Mouse (Mus musculus) forebrain, embryonic 12.5 days (tissue): ENCODE data around the gene Maneal. TPM values are rescaled to one million over a fixed set of nuclear protein-coding genes. Genes with fewer than 3 reads are reported as not detected.

Experiments
- ATAC-seq: fragments of 200-750 bp; cut with Nextera tagmentation; 2 replicates; pipeline ENCODE4 v1.8.0; 2017; ENCODE audit warnings: moderate TSS enrichment; ENCODE audit not compliant: low FRiP score
- H3K27ac ChIP-seq: fragments of 300-500 bp; sonication (generic); 2 replicates; pipeline ENCODE4 v1.5.1; 2016; ENCODE audit warnings: mild to moderate bottlenecking
- H3K27me3 ChIP-seq: fragments of 300-500 bp; sonication (generic); 2 replicates; pipeline ENCODE4 v1.6.1; 2016; ENCODE audit warnings: mild to moderate bottlenecking
- H3K36me3 ChIP-seq: fragments of 300-500 bp; sonication (generic); replicated peaks from 2 replicates; pipeline ENCODE4 v1.6.1; 2016; ENCODE audit warnings: mild to moderate bottlenecking
- H3K4me1 ChIP-seq: fragments of 300-500 bp; sonication (generic); 2 replicates; pipeline ENCODE4 v1.6.1; 2016
- H3K4me2 ChIP-seq: fragments of 300-500 bp; sonication (generic); 2 replicates; pipeline ENCODE4 v1.6.1; 2016; ENCODE audit warnings: mild to moderate bottlenecking, moderate library complexity
- H3K4me3 ChIP-seq: fragments of 300-500 bp; sonication (generic); replicated peaks from 2 replicates; pipeline ENCODE4 v1.5.1; 2016; ENCODE audit warnings: mild to moderate bottlenecking
- H3K9ac ChIP-seq: fragments of 300-500 bp; sonication (generic); 2 replicates; pipeline ENCODE4 v1.6.1; 2016; ENCODE audit warnings: mild to moderate bottlenecking
- H3K9me3 ChIP-seq: fragments of 300-500 bp; sonication (generic); 2 replicates; pipeline ENCODE4 v1.6.1; 2016
- WGBS: fragments of 180-500 bp; shearing (Covaris S2); methylation state at CpG from one replicate; pipeline ENCODE4 v1.1.7; 2016; 5-methylcytosine and 5-hydroxymethylcytosine counted together
- polyA plus RNA-seq: library from polyadenylated mRNA; unstranded; fragments of >200 nt; fragmentation: Nextera tagmentation; extraction: Ambion mirVana; gene quantifications from 2 replicates; pipeline ENCODE4 v1.2.1, GENCODE M21; 2016

The Maneal gene
- 5.6 and 9.7 TPM in 2 replicates for polyA plus RNA-seq

DNA sequence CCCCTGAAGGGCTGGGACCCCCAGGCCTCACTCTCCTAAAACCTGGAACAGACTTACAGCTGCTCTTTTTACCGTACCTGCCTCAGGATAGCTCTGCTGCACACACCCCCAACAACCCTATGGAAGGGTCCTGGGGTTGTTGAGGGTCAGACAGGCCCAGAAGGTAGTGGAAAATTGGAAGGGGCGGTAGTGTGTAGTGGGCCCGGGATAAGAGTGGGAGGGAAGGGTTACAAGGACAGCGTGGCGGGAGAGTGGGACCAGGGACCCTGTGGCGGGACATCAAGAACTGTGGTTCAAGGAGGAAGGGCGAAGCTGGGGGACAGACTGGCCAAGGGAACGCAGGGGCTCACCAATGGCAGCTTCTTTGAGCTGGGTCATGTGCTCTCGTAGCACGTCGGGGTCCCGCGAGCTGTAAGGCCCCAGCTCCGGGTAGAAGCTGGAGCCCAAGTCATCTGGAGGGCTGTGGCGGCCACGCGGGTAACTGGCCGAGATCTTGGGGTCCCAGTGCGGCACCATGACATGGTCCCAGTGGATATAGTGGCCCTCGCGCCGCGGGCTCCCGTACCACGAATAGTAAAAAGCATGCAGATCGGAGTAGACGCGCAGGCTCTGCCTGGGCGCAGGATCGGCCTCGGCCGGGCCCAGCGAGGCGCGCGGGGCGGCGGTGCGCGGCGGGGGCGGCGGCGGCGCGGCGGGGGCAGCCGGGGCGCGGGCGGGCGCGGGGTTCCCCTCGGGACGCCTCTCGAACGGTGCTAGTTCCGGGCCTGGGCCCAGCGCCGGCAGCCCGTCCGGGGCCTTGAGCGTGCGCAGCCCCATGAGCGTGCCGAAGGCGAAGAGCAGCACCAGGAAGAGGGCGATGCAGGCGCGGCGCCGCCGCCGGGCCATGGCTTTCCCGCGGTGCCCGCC, at the start of gene Maneal:
Gene Maneal, minus strand, starts transcription at position 889 of the 906 bp plus-strand sequence.
- H3K4me3 ChIP-seq = peak within 1 kb of the TSS; percentile 75
- H3K27me3 ChIP-seq = 0 out of 2 replicates have a peak, but pooled peaks cover 8% of the 10 kb centered on the region
- 3% methylated on average over 44 of the region's 77 CpGs for WGBS
- peak within 1 kb of the TSS; percentile 73 for H3K9ac ChIP-seq
- peaks cover 23% of the 10 kb centered on the region for H3K36me3 ChIP-seq
- no peaks in the 10 kb centered on the region for H3K9me3 ChIP-seq
- H3K27ac ChIP-seq = peak within 1 kb of the TSS; percentile 69
- H3K4me2 ChIP-seq = peak within 1 kb of the TSS; percentile 80
- peak; percentile 43 for ATAC-seq
- H3K4me1 ChIP-seq = peaks cover 25% of the 10 kb centered on the region

DNA sequence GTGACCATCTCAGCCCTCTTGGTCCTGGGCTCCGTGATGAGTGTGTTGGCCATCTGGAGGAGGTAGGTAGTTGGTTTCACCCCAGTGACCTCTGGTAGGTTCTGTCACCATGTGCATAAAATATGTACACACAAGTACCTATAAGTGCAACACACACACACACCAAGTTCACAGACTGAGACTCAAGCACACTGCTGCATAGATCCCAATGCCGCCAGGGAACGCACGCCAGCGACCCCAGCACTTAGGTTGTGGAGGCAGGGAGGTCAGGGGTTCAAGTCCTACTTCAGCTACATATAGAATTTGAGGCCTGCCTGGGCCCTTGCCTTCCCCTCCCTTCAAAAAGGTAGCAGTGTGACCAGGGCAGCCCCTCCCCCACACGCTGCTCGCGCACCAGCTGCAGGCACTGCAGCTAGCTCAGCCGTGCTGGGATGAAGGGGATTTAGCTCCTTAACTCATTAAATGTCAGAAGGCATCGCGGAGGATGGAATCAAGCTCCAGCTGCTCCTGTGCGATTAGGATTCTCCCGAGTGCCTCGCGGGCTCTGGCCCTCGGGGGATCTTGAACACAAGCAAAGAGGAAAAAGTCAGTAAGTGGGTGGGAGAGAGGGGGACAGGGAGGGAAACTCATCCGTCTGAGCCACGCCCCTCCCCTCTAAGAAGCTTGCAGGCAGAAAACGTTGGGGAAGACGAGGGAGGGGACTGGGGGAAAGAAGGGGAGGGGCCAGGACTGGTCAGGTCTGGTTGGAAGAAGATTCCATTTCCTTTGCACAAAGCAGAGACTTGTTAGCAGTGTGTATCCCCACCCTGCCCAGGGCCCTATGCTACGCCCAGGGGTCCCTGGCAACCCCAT, 44.2 kb upstream of the Maneal start:
- ATAC-seq = peak; percentile 83
- 2% methylated on average over 21 of the region's 21 CpGs for WGBS
- Histone ChIP-seq H3K9ac (peak overlapping the region; percentile 42), H3K27me3 (peaks cover 5% of the 10 kb centered on the region; the same call in 1 of the 2 replicates), H3K27ac (peak overlapping the region; percentile 92), H3K36me3 (no peaks in the 10 kb centered on the region), H3K4me2 (peak overlapping the region; percentile 54), H3K4me1 (peaks cover 25% of the 10 kb centered on the region), H3K9me3 (no peaks in the 10 kb centered on the region), H3K4me3 (peak overlapping the region; percentile 28)

DNA sequence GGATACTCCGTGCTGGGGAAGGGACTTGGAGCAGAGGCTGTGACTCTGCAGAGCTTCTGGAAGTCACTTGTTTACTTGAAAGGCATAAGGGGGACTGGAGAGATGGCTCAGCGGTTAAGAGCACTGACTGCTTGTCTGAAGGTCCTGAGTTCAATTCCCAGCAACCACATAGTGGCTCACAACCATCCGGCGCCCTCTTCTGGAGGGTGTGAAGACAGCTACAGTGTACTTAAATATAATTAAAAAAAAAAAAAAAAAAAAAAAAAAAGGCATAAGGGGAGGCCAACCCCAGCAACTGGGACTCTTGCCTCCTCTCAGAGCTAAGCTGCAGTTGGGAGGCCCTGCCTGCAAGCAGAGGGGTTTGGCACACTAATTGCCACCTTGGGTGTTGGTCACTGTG, 43.4 kb upstream of the Maneal start:
- Histone ChIP-seq H3K27me3 (peaks cover 5% of the 10 kb centered on the region; the same call in 1 of the 2 replicates), H3K36me3 (no peaks in the 10 kb centered on the region), H3K4me2 (no peak overlapping the region), H3K4me1 (peaks cover 25% of the 10 kb centered on the region), H3K9ac (no peak overlapping the region), H3K9me3 (no peaks in the 10 kb centered on the region), H3K27ac (peak overlapping the region; percentile 92), H3K4me3 (no peak overlapping the region)
- 64% methylated on average over 4 of the region's 4 CpGs for WGBS
- ATAC-seq = no peak

DNA sequence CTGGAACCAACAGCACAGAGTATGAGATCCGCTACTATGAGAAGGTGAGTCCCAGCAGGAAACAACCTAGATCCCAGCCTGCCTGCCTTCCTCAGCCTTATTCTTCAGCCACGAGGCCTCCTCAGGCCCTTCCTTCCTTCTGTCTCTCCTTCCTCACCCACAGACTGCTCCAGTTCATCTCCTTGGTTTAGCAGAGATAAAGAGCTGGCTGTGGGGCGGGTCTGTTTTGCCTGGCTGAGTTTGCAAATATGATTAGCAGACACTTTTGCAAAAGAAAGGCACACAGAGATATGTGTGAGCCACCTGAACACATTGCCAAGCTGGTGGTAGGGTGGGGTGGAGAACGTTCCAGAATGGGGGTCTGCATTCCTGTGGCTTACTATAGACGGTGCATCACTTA, 37.9 kb upstream of the Maneal start:
- 64% methylated on average over 5 of the region's 5 CpGs for WGBS
- no peaks in the 10 kb centered on the region for H3K36me3 ChIP-seq
- no peak overlapping the region for H3K4me3 ChIP-seq
- H3K9ac ChIP-seq = no peak overlapping the region
- H3K27ac ChIP-seq = no peak overlapping the region
- no peak for ATAC-seq
- no peaks in the 10 kb centered on the region for H3K9me3 ChIP-seq
- H3K4me2 ChIP-seq = no peak overlapping the region
- H3K4me1 ChIP-seq = peaks cover 37% of the 10 kb centered on the region
- H3K27me3 ChIP-seq = peaks cover 43% of the 10 kb centered on the region

DNA sequence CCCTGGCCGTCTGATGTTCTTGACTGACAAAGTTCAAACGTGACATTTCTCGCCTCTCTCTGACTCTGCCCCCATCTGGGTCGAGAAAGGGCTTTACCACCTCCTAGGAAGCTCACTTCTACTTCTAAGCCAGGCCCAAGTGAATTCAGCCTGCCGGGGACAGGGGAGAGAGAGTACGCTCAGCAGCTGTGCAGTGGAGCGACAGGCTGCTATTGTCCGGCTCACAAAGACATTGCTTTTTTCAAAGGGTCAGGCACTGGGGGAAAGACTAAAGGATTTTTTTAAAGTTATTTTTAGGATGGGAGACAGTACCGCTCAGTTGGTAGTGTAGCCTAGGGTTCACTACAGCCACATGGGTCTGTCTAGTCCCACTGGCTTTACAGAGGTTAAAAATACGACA, 36.5 kb upstream of the Maneal start:
- H3K27ac ChIP-seq = 0 out of 2 replicates have a peak overlapping the region, but pooled peaks have one; percentile 25
- WGBS = 9% methylated on average over 10 of the region's 10 CpGs
- no peaks in the 10 kb centered on the region for H3K36me3 ChIP-seq
- H3K4me3 ChIP-seq = no peak overlapping the region
- H3K4me2 ChIP-seq = no peak overlapping the region
- peaks cover 58% of the 10 kb centered on the region for H3K27me3 ChIP-seq
- 0 out of 2 replicates have a peak overlapping the region, but pooled peaks have one; percentile 17 for H3K9ac ChIP-seq
- peaks cover 52% of the 10 kb centered on the region for H3K4me1 ChIP-seq
- ATAC-seq = no peak
- H3K9me3 ChIP-seq = no peaks in the 10 kb centered on the region

GRCm38 (mm10) chr4:124894508-124895428, 32.8 kb upstream of the Maneal start:
- Histone ChIP-seq H3K27ac (no peak overlapping the region), H3K9ac (peak overlapping the region; percentile 50; the same call in 1 of the 2 replicates), H3K9me3 (no peaks in the 10 kb centered on the region), H3K4me3 (peak overlapping the region; percentile 54), H3K27me3 (peaks cover 81% of the 10 kb centered on the region), H3K4me2 (peak overlapping the region; percentile 84), H3K4me1 (peaks cover 44% of the 10 kb centered on the region), H3K36me3 (no peaks in the 10 kb centered on the region)
- 1% methylated on average over 81 of the region's 83 CpGs for WGBS
- ATAC-seq = peak; percentile 72; the same call in 1 of the 2 replicates

DNA sequence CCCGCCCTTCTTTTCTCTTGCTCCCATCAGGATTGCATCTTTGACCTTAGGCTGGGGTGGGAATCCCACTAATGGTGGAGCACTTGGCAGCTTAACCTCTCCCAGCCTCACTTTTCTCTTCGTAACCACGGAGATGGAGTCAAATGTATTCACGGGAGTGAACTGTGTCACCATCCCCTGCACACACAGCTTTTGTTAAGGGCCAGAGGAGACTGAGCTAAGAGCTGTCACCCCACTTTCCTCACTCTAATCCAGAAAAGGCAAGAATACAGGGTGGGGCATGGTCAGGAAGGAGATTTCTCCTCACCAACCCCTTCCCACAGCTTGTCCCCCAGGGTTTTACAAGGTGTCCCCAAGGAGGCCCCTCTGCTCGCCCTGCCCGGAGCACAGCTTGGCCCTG, 31.8 kb upstream of the Maneal start:
- Histone ChIP-seq H3K36me3 (no peaks in the 10 kb centered on the region), H3K4me1 (peaks cover 34% of the 10 kb centered on the region), H3K9me3 (no peaks in the 10 kb centered on the region), H3K27me3 (peaks cover 79% of the 10 kb centered on the region), H3K27ac (no peak overlapping the region), H3K4me3 (no peak overlapping the region), H3K9ac (no peak overlapping the region), H3K4me2 (0 out of 2 replicates have a peak overlapping the region, but pooled peaks have one; percentile 84)
- peak; percentile 36; the same call in 1 of the 2 replicates for ATAC-seq
- WGBS = 30% methylated on average over 6 of the region's 6 CpGs

GRCm38 (mm10) chr4:124890831-124891230, 28.9 kb upstream of the Maneal start:
- no peak for ATAC-seq
- peaks cover 21% of the 10 kb centered on the region for H3K4me1 ChIP-seq
- H3K27ac ChIP-seq = no peak overlapping the region
- H3K27me3 ChIP-seq = peaks cover 82% of the 10 kb centered on the region
- no peak overlapping the region for H3K4me2 ChIP-seq
- H3K36me3 ChIP-seq = no peaks in the 10 kb centered on the region
- H3K9ac ChIP-seq = no peak overlapping the region
- 72% methylated on average over 5 of the region's 5 CpGs for WGBS
- H3K9me3 ChIP-seq = no peaks in the 10 kb centered on the region
- no peak overlapping the region for H3K4me3 ChIP-seq

DNA sequence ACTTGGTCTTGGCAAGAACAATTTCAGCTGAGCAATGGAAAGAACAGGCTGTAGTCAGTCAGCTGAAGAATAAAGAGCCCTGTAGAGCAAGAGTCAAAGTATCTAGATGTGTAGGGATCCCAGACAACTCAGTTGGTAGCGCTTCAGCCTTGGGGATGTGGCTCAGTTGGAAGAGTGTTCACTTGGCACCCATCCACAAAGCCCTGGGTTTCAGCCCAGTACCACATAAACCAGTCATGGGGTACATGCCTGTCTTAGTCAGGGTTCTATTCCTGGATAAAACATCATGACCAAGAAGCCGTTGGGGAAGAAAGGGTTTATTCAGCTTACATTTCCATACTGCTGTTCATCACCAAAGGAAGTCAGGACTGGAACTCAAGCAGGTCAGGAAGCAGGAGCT, 28.0 kb upstream of the Maneal start:
- H3K4me2 ChIP-seq = no peak overlapping the region
- H3K4me1 ChIP-seq = peaks cover 17% of the 10 kb centered on the region
- no peak overlapping the region for H3K9ac ChIP-seq
- H3K36me3 ChIP-seq = no peaks in the 10 kb centered on the region
- H3K27me3 ChIP-seq = peaks cover 80% of the 10 kb centered on the region
- no peak overlapping the region for H3K27ac ChIP-seq
- 84% methylated on average over 2 of the region's 2 CpGs for WGBS
- no peak for ATAC-seq
- no peaks in the 10 kb centered on the region for H3K9me3 ChIP-seq
- H3K4me3 ChIP-seq = no peak overlapping the region

GRCm38 (mm10) chr4:124888702-124889101, 26.7 kb upstream of the Maneal start:
- no peak for ATAC-seq
- Histone ChIP-seq H3K9me3 (no peaks in the 10 kb centered on the region), H3K27me3 (peaks cover 77% of the 10 kb centered on the region), H3K4me1 (peaks cover 4% of the 10 kb centered on the region; the same call in 1 of the 2 replicates), H3K36me3 (no peaks in the 10 kb centered on the region), H3K4me2 (no peak overlapping the region), H3K9ac (no peak overlapping the region), H3K4me3 (no peak overlapping the region), H3K27ac (no peak overlapping the region)
- 67% methylated on average over 7 of the region's 7 CpGs for WGBS

DNA sequence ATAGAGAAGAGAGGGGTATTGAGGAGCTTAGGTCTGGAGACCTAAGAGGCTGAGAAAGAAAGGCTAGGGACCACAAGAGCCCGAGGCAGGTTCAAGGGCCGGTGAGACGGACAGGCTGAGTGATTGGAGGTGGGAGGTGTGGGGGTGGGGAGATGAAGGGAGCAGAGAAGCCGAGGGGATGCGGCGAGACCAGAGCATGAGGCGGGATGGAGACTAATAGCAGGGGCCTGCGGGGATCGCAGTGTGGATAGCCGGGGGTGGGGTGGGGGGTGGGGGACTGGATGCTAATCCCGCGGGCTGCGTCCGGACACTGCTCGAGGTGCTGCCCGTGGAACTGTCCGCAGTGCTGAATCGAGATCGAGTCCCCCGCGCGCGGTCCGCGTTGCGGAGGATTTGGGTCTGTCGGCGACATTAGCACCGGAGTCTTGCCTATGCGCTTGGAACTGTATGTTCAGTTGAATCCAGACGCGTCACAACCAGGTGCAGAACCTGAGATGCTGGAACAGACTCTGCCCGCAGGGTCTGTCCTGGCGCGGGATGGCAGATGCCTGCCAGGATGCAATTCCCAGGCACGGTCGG, 20.3 kb upstream of the Maneal start:
- Histone ChIP-seq H3K9me3 (no peaks in the 10 kb centered on the region), H3K27ac (no peak overlapping the region), H3K4me2 (peak overlapping the region; percentile 84), H3K4me1 (peaks cover 31% of the 10 kb centered on the region), H3K27me3 (peaks cover 79% of the 10 kb centered on the region), H3K4me3 (peak overlapping the region; percentile 50), H3K36me3 (no peaks in the 10 kb centered on the region), H3K9ac (peak overlapping the region; percentile 50)
- under 1% methylated on average over 29 of the region's 37 CpGs for WGBS
- peak; percentile 34 for ATAC-seq
